Comparison of ENCODE assay signal across 12 mouse cellular contexts in genomic region chr2:72781369-72782275, GRCm38 (mm10).
A peak's percentile ranks its signal among the peaks of the same experiment; 100 is the strongest.
DNase-seq lines count a peak whose midpoint lies in the region; ATAC-seq and TF ChIP-seq lines count a peak whose summit lies in the region.
"Had no signal": no experiment of that assay in that cellular context is flagged by ENCODE, and none has a peak within 500 bp of the region (broad histone marks: within the 10 kb centered on the region; RNA-seq: fewer than 3 reads in every experiment).

No protein-coding gene starts in this region.

- no peak overlapping the region for H3K27ac ChIP-seq in forebrain, postnatal 0 days (ENCODE audit: low read depth, low read length)
- H3K27ac ChIP-seq: embryonic facial prominence, embryonic 15.5 days; macrophage had no signal

- H3K9me3 ChIP-seq in forebrain, postnatal 0 days (ENCODE audit: low read length): no peaks in the 10 kb centered on the region
- H3K9me3 ChIP-seq: embryonic facial prominence, embryonic 15.5 days had no signal

- ATAC-seq in forebrain, postnatal 0 days: peak; percentile 95

- DNase-seq in left cerebral cortex, postnatal 14 days (ENCODE audit: low spot score in 2 of 2): peak; percentile 23 to 33
- DNase-seq in left cerebral cortex, adult 11 months (ENCODE audit: low spot score): no peak
- DNase-seq in forebrain, postnatal 0 days: peak; percentile 77
- DNase-seq in layer of hippocampus, postnatal 10 days (ENCODE audit: low spot score in 2 of 2): peak; percentile 61 to 62
- DNase-seq in retina, postnatal 1 day: peak; percentile 78
- no peak for DNase-seq in thymus, postnatal 4 days
- DNase-seq in thymus, adult 18-20 months: no peak
- DNase-seq: adrenal gland, postnatal 10 days; kidney, postnatal 4 days had no signal

- H3K9ac ChIP-seq in forebrain, postnatal 0 days: no peak overlapping the region
- H3K9ac ChIP-seq: embryonic facial prominence, embryonic 15.5 days; heart, embryonic 12.5 days had no signal

- no peak overlapping the region for H3K4me3 ChIP-seq in forebrain, postnatal 0 days (ENCODE audit: low read depth, low read length)
- H3K4me3 ChIP-seq: embryonic facial prominence, embryonic 15.5 days; heart, embryonic 12.5 days had no signal

- WGBS in forebrain, postnatal 0 days: 37% methylated on average over 15 of the region's 15 CpGs

- H3K27me3 ChIP-seq in forebrain, postnatal 0 days (ENCODE audit: insufficient read depth, low read length): no peaks in the 10 kb centered on the region
- H3K27me3 ChIP-seq: embryonic facial prominence, embryonic 15.5 days; heart, embryonic 12.5 days had no signal

- H3K4me1 ChIP-seq in forebrain, postnatal 0 days (ENCODE audit: insufficient read depth): no peaks in the 10 kb centered on the region

- H3K36me3 ChIP-seq in forebrain, postnatal 0 days (ENCODE audit: insufficient read depth): no peaks in the 10 kb centered on the region
- H3K36me3 ChIP-seq: embryonic facial prominence, embryonic 15.5 days; heart, embryonic 12.5 days had no signal

- intact Hi-C loops in left cerebral cortex, postnatal 14 days (cut with DNase I): no loop called here

- no peak for TF ChIP-seq CTCF in forebrain, postnatal 0 days (IDR thresholded peaks at IDR 0.05; ENCODE audit: low read depth)

- no peak overlapping the region for H3K4me2 ChIP-seq in forebrain, postnatal 0 days (ENCODE audit: low read depth)
- H3K4me2 ChIP-seq: embryonic facial prominence, embryonic 15.5 days; heart, embryonic 12.5 days had no signal

Comparison
In these comparisons a context has a peak if more than half of its experiments do, and no peak if none do; other contexts are left out.
1. DNase-seq: peak in left cerebral cortex, postnatal 14 days (2 of 2), forebrain, postnatal 0 days (single experiment), layer of hippocampus, postnatal 10 days (2 of 2) and retina, postnatal 1 day (single experiment); none in left cerebral cortex, adult 11 months (single experiment), thymus, postnatal 4 days (single experiment) and thymus, adult 18-20 months (0 of 2).